Mouse (Mus musculus): ENCODE measurements around the gene Tsr3.
"Not testable (repeated sequence)": the region's sequence is repeated elsewhere in the genome, so short reads cannot be mapped to it uniquely, and the experiment has no call there.

The Tsr3 gene

DNA sequence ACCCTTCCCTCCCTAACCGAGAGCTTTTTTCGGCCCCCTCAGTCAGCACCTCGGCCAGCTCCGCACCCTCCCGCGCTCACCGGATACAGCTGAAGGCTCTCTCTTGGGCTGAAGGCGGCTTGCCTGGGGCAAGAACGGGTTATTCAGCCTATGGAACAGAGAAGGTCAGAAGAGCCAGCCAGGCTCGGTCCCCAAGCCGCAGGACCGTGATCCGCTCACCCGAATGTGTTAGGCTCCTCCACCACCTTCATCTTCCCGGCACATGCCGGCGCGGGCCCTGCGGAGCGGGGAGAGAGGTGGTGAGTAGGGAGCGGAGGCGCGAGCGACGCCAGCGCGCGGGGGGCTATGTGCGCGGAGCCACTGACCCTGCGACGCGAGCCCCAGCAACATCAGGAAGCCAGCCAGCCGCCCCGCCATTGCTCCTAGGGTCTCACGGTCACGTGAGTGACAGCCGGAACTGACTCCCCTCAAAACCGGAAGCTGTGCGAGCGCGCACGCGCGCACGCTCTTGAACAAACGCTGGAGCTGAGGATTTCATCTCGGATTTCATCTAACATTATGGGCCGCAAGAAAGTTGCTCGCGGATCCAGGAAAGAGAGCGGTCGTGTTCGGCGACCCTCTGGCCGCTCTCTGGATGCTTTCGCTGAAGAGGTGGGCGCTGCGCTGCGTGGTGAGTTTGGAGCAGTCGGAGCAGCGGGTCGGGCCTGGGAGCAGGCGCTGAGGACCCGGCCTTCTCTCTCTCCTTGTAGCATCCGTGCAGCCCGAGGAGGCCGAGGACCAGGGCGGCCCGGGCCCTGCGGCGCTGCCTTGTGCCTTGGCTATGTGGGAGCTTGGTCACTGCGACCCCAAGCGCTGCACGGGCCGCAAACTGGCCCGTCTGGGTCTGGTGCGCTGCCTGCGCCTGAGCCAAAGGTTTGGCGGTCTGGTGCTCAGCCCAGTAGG, at the start of gene Tsr3, which contains the start of gene Gnptg:
Gene Tsr3, plus strand, starts transcription at position 476 of the 942 bp plus-strand sequence.
Gene Gnptg, minus strand, starts transcription at position 430 of the 942 bp plus-strand sequence.
- peak; percentile 92 for DNase-seq (ENCODE audit: low read depth, low spot score)

DNA sequence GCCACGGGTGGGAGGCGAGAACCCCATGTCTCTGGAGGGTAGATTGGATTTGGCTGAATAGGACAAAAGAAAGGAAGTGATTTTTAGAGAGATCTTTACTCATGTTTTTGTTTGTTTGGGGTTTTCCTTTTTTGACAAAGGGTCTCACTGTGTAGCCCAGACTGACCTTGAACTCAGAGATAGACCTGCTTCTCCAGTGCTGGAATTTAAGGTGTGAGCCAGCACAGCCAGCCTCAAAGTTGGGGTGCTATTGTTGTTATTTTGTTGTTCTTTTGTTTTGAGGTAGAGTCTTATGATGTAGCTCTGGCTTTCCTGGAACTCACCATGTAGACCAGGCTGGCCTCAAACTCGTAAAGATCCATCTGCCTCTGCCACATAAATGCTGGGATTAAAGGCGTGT, 37.6 kb upstream of the Tsr3 start:
- no peak for DNase-seq (ENCODE audit: low read depth, low spot score)

GRCm38 (mm10) chr17:25210006-25210405, 30.0 kb upstream of the Tsr3 start:
- DNase-seq (ENCODE audit: low read depth, low spot score), result no peak

DNA sequence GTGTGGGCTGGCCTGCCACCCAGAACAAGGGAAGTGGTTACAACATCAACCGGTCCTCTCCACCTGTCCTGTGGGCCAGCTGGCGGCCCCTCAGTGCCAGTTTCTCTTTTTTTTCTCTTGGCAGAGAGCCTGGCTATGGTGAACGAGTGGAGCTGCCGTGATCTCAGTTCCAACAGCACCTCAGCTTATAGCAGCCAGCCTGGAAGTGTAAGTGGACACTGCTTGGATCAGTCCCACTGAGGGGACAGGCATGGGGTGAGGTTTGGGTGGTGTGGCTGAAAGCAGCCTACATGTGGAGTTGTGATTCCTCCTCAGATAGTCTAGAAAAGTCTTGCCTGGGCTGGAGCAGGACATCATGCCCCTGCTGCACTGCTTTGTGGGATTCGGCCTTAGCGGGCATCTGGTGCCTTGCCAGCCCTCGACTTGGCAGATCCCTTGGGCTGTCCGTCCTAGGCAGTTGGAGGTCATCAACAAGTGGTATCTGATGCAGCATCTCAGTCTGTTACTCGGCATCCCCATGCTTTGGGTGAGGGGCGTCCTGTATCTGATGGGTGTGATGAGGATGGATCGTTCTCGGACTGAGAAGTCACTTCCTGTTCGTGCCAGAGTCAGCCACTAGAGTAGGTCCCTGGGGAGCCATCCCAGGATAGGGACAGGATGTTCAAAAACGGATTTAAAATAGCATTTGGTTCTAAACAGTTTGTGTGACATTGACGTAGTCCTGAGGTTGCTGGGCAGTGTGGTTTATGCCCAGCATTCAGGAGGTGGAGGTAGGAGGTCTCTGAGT, 29.1 kb upstream of the Tsr3 start:
- DNase-seq (ENCODE audit: low read depth, low spot score), result no peak

- DNase-seq (ENCODE audit: low read depth, low spot score), result no peak
Measured at GRCm38 (mm10) chr17:25211705-25212104, 28.3 kb upstream of the Tsr3 start.

DNA sequence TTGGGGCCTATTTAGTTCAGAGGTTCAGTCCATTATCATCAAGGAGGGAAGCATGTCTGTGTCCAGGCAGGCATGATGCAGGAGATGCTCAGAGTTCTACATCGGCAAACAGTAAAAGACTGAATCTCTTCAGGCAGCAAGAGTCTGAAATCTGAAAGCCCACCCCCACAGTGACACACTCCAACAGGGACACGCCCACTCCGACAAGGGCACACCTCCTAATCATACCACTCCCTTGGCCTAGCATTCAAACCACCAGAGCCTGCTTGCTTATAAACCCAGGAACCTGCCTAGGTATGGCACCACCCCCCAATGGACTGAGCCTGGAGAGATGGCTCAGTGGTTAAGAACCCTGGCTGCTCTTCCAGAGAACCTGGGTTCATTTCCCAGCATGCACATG, 24.5 kb upstream of the Tsr3 start:
- DNase-seq (ENCODE audit: low read depth, low spot score), result no peak

DNA sequence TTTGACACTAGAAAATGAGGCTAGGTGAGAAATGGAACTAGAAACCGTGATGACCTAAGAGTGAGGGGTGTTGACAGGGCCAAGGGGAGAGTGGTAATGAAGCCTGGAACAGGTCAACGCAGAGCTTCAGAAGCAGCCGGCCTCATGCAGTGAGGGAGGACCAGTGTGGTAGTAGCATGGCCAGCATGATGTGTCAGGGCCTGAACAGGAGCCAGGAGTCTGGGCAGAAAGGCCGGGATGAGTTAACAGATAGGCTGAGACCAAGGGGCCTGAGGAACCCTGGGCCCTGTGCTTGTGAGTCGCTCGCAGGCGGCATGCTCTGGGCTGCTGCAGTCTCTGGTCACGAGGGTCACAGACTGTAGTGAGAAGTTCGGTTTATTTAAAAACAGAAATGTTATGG, 21.0 kb upstream of the Tsr3 start:
- no peak for DNase-seq (ENCODE audit: low read depth, low spot score)

- no peak for DNase-seq (ENCODE audit: low read depth, low spot score)
Measured at GRCm38 (mm10) chr17:25219492-25220295, 20.3 kb upstream of the Tsr3 start.

- no peak for DNase-seq (ENCODE audit: low read depth, low spot score)
Measured at GRCm38 (mm10) chr17:25220746-25221145, 19.2 kb upstream of the Tsr3 start.

GRCm38 (mm10) chr17:25221821-25222503, 18.0 kb upstream of the Tsr3 start:
- DNase-seq (ENCODE audit: low read depth, low spot score), result no peak

DNA sequence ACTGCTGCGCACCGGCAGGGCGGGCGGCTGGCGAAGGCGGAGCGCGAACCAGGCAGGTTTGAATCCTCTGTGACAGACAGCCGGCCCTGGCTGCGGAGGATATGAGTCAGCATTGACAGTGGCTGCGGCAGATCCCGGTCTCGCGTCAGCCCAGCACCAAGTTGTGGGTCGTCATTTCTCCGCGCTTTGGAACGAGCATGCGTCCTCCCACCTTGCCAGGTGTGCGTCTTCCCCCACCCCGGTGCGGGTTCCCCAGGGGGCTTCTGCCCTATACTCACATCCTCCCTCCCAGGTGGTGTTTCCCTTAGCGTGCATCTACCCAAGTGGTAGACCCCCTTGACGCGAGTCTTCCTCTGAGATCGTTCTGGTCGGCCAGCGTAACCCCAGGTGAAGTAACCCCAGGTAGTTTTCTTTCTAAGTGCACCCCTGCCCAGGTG, 17.4 kb upstream of the Tsr3 start:
- DNase-seq (ENCODE audit: low read depth, low spot score), result not testable (repeated sequence)

GRCm38 (mm10) chr17:25222951-25223601, 16.9 kb upstream of the Tsr3 start:
- DNase-seq (ENCODE audit: low read depth, low spot score), result no peak

GRCm38 (mm10) chr17:25224586-25225222, 15.3 kb upstream of the Tsr3 start:
- DNase-seq (ENCODE audit: low read depth, low spot score), result no peak

- no peak for DNase-seq (ENCODE audit: low read depth, low spot score)
Measured at GRCm38 (mm10) chr17:25225659-25226058, 14.3 kb upstream of the Tsr3 start.

- DNase-seq (ENCODE audit: low read depth, low spot score), result no peak
Measured at GRCm38 (mm10) chr17:25227991-25228390, 12.0 kb upstream of the Tsr3 start.

DNA sequence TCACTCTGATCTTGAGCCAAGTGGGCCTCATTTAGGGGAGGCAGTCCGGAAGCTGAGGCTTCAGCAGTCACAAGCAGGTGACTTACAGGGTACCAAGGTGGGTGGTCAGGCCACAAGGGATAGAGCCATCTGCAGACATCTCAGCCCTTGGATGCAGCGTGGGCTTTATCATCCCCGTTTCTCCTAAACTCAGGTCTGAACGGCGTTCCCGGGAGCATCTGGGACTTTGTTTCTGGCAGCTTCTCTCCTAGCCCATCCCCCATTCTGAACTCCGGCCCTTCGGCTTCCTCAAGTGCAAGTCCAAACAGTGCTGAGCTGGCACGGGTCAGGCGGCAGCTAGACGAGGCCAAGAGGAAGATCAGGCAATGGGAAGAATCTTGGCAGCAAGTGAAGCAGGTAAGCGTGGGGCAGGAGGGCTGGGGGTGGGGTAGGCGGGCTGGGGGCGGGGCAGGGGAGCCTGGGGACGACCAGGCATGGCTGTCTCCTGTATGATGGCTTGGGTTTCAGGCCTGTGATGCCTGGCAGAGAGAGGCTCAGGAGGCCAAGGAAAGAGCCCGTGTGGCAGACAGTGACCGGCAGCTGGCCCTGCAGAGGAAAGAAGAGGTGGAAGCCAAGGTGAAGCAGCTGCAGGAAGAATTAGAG, 9.8 kb upstream of the Tsr3 start:
- DNase-seq (ENCODE audit: low read depth, low spot score), result not testable (repeated sequence)

GRCm38 (mm10) chr17:25230700-25231099, 9.3 kb upstream of the Tsr3 start:
- no peak for DNase-seq (ENCODE audit: low read depth, low spot score)

DNA sequence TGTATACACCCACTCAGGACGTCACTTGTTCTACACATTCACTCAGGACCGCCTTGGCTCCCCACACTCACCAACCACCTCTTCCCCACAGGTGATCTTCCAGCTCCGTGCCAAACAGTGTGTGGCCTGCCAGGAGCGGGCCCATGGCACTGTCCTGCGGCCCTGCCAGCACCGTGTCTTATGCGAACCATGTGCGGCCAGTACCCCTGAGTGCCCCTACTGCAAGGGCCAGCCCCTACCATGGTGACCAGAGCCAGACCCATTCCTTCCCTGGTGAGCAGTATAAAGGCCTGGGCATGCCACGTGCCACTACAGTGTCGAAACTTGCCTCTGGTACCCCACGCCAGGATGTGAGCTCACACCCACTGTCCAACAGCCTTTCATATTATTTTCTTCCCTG, 8.3 kb upstream of the Tsr3 start:
- not testable (repeated sequence) for DNase-seq (ENCODE audit: low read depth, low spot score)

DNA sequence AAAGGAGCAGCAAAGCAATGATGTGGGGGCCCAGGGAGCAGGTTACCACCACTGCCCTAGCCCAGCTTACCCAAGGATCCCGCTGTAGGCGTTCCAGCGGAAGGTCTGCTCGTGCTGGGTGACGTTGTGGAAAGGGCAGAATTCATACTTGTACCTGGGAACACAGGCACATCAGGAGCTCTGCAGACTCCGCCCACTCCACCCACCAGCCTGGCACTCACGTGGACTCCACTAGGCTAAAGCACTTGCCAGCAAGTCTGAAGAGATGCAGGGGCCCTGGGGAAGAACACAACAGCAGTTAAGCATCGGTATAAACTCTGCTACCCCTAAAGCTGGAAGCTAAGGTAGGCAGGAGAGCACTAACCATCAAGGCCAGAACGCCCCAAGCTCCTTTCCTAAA, 4.3 kb upstream of the Tsr3 start:
- no peak for DNase-seq (ENCODE audit: low read depth, low spot score)

Data from A20 (cell line).